Mouse (Mus musculus): Measurements from ENCODE around the gene Med29.

GRCm38 (mm10) chr7:28435660-28436259 lies 43.3 kb upstream of the Med29 start:
- TF ChIP-seq HCFC1 (IDR thresholded peaks at IDR 0.05; ENCODE audit: borderline replicate concordance, insufficient read depth, low read length) (no peak), ZC3H11A (IDR thresholded peaks at IDR 0.05; ENCODE audit: borderline replicate concordance, low read depth, low read length) (no peak), ZNF384 (IDR thresholded peaks at IDR 0.05; ENCODE audit: low read depth, low read length) (no peak), MAFK (IDR thresholded peaks at IDR 0.05; ENCODE audit: insufficient read depth, low read depth, low read length) (no peak)

All from ES-E14 (cell line).